Mouse (Mus musculus): ENCODE measurements around the gene Ift57. TPM values are rescaled to one million over a fixed set of nuclear protein-coding genes. Genes with fewer than 3 reads are reported as not detected.

Ift57 gene
- polyA plus RNA-seq, 1 experiment from 2014 or later: 28.3 TPM

DNA sequence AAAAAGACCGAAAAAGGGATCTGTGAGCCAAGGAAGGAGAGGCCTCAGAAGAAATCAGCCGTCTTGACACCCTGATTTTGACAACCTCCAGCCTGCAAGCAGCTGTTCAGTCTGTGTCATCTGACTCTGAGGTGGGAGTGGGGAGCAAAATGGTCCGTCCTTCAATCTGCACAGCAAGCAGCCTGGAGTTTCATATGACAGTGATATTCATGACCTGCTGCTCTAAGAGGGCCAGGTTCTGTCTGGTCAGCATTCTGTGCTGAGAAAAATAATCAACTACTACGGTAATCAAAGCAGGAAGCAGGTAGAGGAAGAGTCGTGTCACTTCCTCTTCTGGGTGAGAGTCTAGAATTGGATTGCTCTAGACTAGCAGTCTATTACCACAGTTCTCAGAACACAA is 102.4 kb downstream of the Ift57 start:
- H3K36me3 ChIP-seq (ENCODE audit: insufficient read depth, low read length): no peaks in the 10 kb centered on the region
- H3K27ac ChIP-seq (ENCODE audit: low read length): no peak overlapping the region; the same call in 1 of the 2 replicates
- no peak overlapping the region for H3K9ac ChIP-seq (replicated peaks; ENCODE audit: low read length)
- no peak overlapping the region for H3K4me3 ChIP-seq (ENCODE audit: low read length)
- 23% methylated on average over 5 of the region's 5 CpGs for WGBS
- H3K27me3 ChIP-seq (ENCODE audit: insufficient read depth, low read length): no peaks in the 10 kb centered on the region
- H3K4me2 ChIP-seq (replicated peaks; ENCODE audit: low read depth, low read length): no peak overlapping the region; the same call in 1 of the 2 replicates
- peak; percentile 29; the same call in 1 of the 2 replicates for ATAC-seq (ENCODE audit: low FRiP score, low TSS enrichment)
- peaks cover 13% of the 10 kb centered on the region for H3K4me1 ChIP-seq (ENCODE audit: insufficient read depth, low read length)
- H3K9me3 ChIP-seq (ENCODE audit: low read length): no peaks in the 10 kb centered on the region

GRCm38 (mm10) chr16:49802993-49803392 is 104.0 kb downstream of the Ift57 start:
- Histone ChIP-seq H3K4me3 (ENCODE audit: low read length) (no peak overlapping the region), H3K4me1 (ENCODE audit: insufficient read depth, low read length) (peaks cover 13% of the 10 kb centered on the region), H3K27me3 (ENCODE audit: insufficient read depth, low read length) (no peaks in the 10 kb centered on the region), H3K4me2 (replicated peaks; ENCODE audit: low read depth, low read length) (no peak overlapping the region), H3K36me3 (ENCODE audit: insufficient read depth, low read length) (no peaks in the 10 kb centered on the region), H3K27ac (ENCODE audit: low read length) (no peak overlapping the region), H3K9ac (replicated peaks; ENCODE audit: low read length) (no peak overlapping the region), H3K9me3 (ENCODE audit: low read length) (no peaks in the 10 kb centered on the region)
- no peak for ATAC-seq (ENCODE audit: low FRiP score, low TSS enrichment)
- WGBS: 71% methylated on average over 2 of the region's 2 CpGs

- H3K9me3 ChIP-seq (ENCODE audit: low read length): no peaks in the 10 kb centered on the region
- H3K4me3 ChIP-seq (ENCODE audit: low read length): peak overlapping the region; percentile 32
- H3K27ac ChIP-seq (ENCODE audit: low read length): peak overlapping the region; percentile 2; the same call in 1 of the 2 replicates
- peak overlapping the region; percentile 52 for H3K4me2 ChIP-seq (replicated peaks; ENCODE audit: low read depth, low read length)
- 2% methylated on average over 12 of the region's 12 CpGs for WGBS
- peaks cover 13% of the 10 kb centered on the region for H3K4me1 ChIP-seq (ENCODE audit: insufficient read depth, low read length)
- H3K36me3 ChIP-seq (ENCODE audit: insufficient read depth, low read length): no peaks in the 10 kb centered on the region
- peak overlapping the region; percentile 23; the same call in 1 of the 2 replicates for H3K9ac ChIP-seq (replicated peaks; ENCODE audit: low read length)
- H3K27me3 ChIP-seq (ENCODE audit: insufficient read depth, low read length): no peaks in the 10 kb centered on the region
- peak; percentile 46 for ATAC-seq (ENCODE audit: low FRiP score, low TSS enrichment)
Observed at GRCm38 (mm10) chr16:49803932-49804461, 105.0 kb downstream of the Ift57 start.

GRCm38 (mm10) chr16:49806920-49807319 is 107.9 kb downstream of the Ift57 start:
- ATAC-seq (ENCODE audit: low FRiP score, low TSS enrichment): no peak
- H3K4me2 ChIP-seq (replicated peaks; ENCODE audit: low read depth, low read length): no peak overlapping the region
- H3K27me3 ChIP-seq (ENCODE audit: insufficient read depth, low read length): no peaks in the 10 kb centered on the region
- peaks cover 13% of the 10 kb centered on the region for H3K4me1 ChIP-seq (ENCODE audit: insufficient read depth, low read length)
- WGBS: 82% methylated on average over 10 of the region's 10 CpGs
- H3K27ac ChIP-seq (ENCODE audit: low read length): no peak overlapping the region
- H3K9me3 ChIP-seq (ENCODE audit: low read length): no peaks in the 10 kb centered on the region
- H3K9ac ChIP-seq (replicated peaks; ENCODE audit: low read length): no peak overlapping the region
- no peaks in the 10 kb centered on the region for H3K36me3 ChIP-seq (ENCODE audit: insufficient read depth, low read length)
- no peak overlapping the region for H3K4me3 ChIP-seq (ENCODE audit: low read length)

- no peak for ATAC-seq (ENCODE audit: low FRiP score, low TSS enrichment)
- no peak overlapping the region for H3K4me3 ChIP-seq (ENCODE audit: low read length)
- WGBS: 67% methylated on average over 7 of the region's 7 CpGs
- H3K27ac ChIP-seq (ENCODE audit: low read length): no peak overlapping the region
- no peak overlapping the region for H3K9ac ChIP-seq (replicated peaks; ENCODE audit: low read length)
- H3K4me1 ChIP-seq (ENCODE audit: insufficient read depth, low read length): peaks cover 13% of the 10 kb centered on the region
- H3K36me3 ChIP-seq (ENCODE audit: insufficient read depth, low read length): no peaks in the 10 kb centered on the region
- no peaks in the 10 kb centered on the region for H3K27me3 ChIP-seq (ENCODE audit: insufficient read depth, low read length)
- H3K4me2 ChIP-seq (replicated peaks; ENCODE audit: low read depth, low read length): no peak overlapping the region
- H3K9me3 ChIP-seq (ENCODE audit: low read length): no peaks in the 10 kb centered on the region
Observed at GRCm38 (mm10) chr16:49807419-49807841, 108.4 kb downstream of the Ift57 start.

GRCm38 (mm10) chr16:49807862-49808430 is 108.9 kb downstream of the Ift57 start:
- H3K27ac ChIP-seq (ENCODE audit: low read length): no peak overlapping the region
- H3K9me3 ChIP-seq (ENCODE audit: low read length): no peaks in the 10 kb centered on the region
- H3K9ac ChIP-seq (replicated peaks; ENCODE audit: low read length): no peak overlapping the region
- WGBS: 86% methylated on average over 18 of the region's 18 CpGs
- no peak overlapping the region for H3K4me2 ChIP-seq (replicated peaks; ENCODE audit: low read depth, low read length)
- H3K4me3 ChIP-seq (ENCODE audit: low read length): no peak overlapping the region
- ATAC-seq (ENCODE audit: low FRiP score, low TSS enrichment): no peak
- no peaks in the 10 kb centered on the region for H3K27me3 ChIP-seq (ENCODE audit: insufficient read depth, low read length)
- H3K36me3 ChIP-seq (ENCODE audit: insufficient read depth, low read length): no peaks in the 10 kb centered on the region
- peaks cover 13% of the 10 kb centered on the region for H3K4me1 ChIP-seq (ENCODE audit: insufficient read depth, low read length)

- H3K9ac ChIP-seq (replicated peaks; ENCODE audit: low read length): no peak overlapping the region
- H3K4me2 ChIP-seq (replicated peaks; ENCODE audit: low read depth, low read length): no peak overlapping the region
- no peaks in the 10 kb centered on the region for H3K4me1 ChIP-seq (ENCODE audit: insufficient read depth, low read length)
- ATAC-seq (ENCODE audit: low FRiP score, low TSS enrichment): no peak
- no peaks in the 10 kb centered on the region for H3K27me3 ChIP-seq (ENCODE audit: insufficient read depth, low read length)
- H3K27ac ChIP-seq (ENCODE audit: low read length): no peak overlapping the region
- H3K36me3 ChIP-seq (ENCODE audit: insufficient read depth, low read length): no peaks in the 10 kb centered on the region
- no peaks in the 10 kb centered on the region for H3K9me3 ChIP-seq (ENCODE audit: low read length)
- no peak overlapping the region for H3K4me3 ChIP-seq (ENCODE audit: low read length)
- WGBS: 88% methylated on average over 2 of the region's 2 CpGs
Observed at GRCm38 (mm10) chr16:49811897-49812296, 112.9 kb downstream of the Ift57 start.

DNA sequence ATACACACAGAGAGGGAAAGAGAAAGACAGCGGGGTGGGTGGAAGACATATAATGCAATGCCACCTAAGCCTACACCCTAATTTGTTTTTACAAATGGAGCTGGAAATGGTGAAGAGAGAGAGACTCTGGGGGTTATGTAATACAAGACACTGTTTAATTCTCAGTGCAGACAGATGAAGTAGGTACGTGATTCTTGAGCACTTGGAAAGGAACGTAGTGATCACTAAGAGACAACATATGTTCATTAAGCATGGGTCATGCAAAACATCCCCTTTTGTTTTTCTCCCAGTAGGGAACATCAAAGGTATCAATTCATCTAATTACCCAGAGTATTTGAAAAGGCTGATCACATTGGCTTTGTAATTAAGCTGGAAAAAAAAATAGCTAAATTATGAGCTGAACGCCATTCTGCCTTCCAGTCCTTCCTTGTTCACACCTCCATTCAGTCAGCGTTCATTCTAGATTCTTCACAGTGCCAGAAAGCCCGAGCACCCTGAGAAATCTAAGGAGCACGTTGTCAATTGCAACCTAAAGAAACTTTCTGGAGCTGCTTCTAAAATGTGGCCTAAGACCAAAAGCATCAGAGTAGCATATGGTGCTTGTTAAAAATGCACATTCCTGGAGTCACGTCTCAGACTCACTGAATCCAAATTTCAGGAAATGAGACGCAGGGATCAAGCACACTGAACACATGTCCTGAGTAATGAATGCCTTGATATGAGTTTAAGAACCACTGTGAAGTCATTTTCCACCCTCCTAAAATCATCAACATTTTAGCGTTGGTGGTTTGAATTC is 114.0 kb downstream of the Ift57 start:
- H3K27ac ChIP-seq (ENCODE audit: low read length): no peak overlapping the region
- WGBS: 67% methylated on average over 10 of the region's 10 CpGs
- no peak overlapping the region for H3K9ac ChIP-seq (replicated peaks; ENCODE audit: low read length)
- H3K27me3 ChIP-seq (ENCODE audit: insufficient read depth, low read length): no peaks in the 10 kb centered on the region
- H3K4me3 ChIP-seq (ENCODE audit: low read length): no peak overlapping the region
- no peaks in the 10 kb centered on the region for H3K9me3 ChIP-seq (ENCODE audit: low read length)
- H3K4me2 ChIP-seq (replicated peaks; ENCODE audit: low read depth, low read length): no peak overlapping the region
- ATAC-seq (ENCODE audit: low FRiP score, low TSS enrichment): no peak
- no peaks in the 10 kb centered on the region for H3K4me1 ChIP-seq (ENCODE audit: insufficient read depth, low read length)
- H3K36me3 ChIP-seq (ENCODE audit: insufficient read depth, low read length): no peaks in the 10 kb centered on the region

DNA sequence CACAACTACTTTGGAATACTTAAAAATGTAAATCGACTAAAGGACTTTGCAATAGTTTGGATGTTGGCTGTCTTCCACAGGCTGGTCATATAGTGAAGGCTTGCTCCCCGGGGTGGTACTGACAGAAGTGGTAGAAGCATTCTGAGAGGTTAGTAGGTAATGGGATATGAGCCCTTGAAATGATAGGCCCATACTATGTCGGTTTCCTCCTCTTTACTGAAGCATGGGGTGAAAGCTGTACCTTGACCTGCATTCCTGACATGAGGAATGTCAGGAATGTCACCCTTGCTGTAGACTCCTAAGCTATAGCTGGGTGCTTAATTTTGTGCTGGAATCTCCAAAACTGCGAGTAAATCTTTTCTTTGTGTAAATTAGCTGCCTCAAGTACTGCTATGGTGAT is 115.4 kb downstream of the Ift57 start:
- Histone ChIP-seq H3K27ac (ENCODE audit: low read length) (no peak overlapping the region), H3K4me2 (replicated peaks; ENCODE audit: low read depth, low read length) (no peak overlapping the region), H3K27me3 (ENCODE audit: insufficient read depth, low read length) (no peaks in the 10 kb centered on the region), H3K9ac (replicated peaks; ENCODE audit: low read length) (no peak overlapping the region), H3K4me3 (ENCODE audit: low read length) (no peak overlapping the region), H3K9me3 (ENCODE audit: low read length) (no peaks in the 10 kb centered on the region), H3K36me3 (ENCODE audit: insufficient read depth, low read length) (no peaks in the 10 kb centered on the region), H3K4me1 (ENCODE audit: insufficient read depth, low read length) (no peaks in the 10 kb centered on the region)
- peak; percentile 92 for ATAC-seq (ENCODE audit: low FRiP score, low TSS enrichment)
- whole genome bisulfite sequencing: 52% methylated on average over 4 of the region's 4 CpGs

Measured in kidney, embryonic 16.5 days (tissue).